Mouse (Mus musculus): ENCODE results near the gene Prkar1a. TPM values are rescaled to one million over a fixed set of nuclear protein-coding genes. Genes with fewer than 3 reads are reported as not detected.

The Prkar1a gene
- polyA plus RNA-seq, 1 experiment from 2014 or later: 375 TPM

DNA sequence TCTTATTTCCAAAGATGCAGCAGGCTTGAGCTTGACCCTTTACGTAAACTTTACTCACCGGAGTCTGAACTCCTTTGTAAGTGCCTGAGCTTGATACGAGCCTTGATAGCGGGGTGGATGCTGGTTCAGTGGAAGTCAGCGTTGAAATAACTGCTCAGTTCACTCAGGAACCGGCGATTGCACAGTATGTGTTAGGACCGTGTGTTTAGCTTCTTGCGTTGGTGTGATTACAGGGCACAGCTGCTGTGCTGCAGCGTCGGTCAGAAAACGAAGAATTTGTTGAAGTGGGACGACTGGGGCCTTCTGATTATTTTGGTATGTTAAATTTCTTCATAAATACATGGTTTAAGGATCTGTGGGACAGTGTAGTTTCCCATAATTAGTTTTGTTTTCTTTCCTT, 17.2 kb downstream of the Prkar1a start:
- Histone ChIP-seq H3K36me3 (peaks cover 93% of the 10 kb centered on the region), H3K9ac (no peak overlapping the region), H3K9me3 (no peaks in the 10 kb centered on the region), H3K4me1 (peaks cover 5% of the 10 kb centered on the region; the same call in 1 of the 2 replicates), H3K27me3 (replicated peaks) (no peaks in the 10 kb centered on the region), H3K27ac (replicated peaks) (no peak overlapping the region), H3K4me3 (no peak overlapping the region), H3K4me2 (no peak overlapping the region)
- 94% methylated on average over 13 of the region's 13 CpGs for WGBS
- no peak for ATAC-seq (ENCODE audit: extremely low read depth, insufficient number of reproducible peaks, low FRiP score, low TSS enrichment)

DNA sequence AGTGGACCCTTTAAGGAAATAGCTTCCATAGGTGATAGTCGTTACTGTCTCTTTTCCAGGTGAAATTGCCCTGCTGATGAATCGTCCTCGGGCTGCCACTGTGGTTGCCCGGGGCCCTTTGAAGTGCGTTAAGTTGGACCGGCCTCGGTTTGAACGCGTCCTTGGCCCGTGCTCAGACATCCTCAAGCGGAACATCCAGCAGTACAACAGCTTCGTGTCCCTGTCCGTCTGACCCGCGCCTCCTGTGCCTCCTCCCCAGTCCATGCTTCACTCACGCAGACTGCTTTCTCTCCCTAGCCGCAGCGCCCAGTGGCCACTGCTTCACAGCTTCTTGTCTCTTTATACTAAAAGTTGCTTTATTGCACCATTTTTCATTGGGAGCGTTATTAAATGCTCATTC, 18.2 kb downstream of the Prkar1a start:
- H3K4me3 ChIP-seq: no peak overlapping the region
- peaks cover 12% of the 10 kb centered on the region for H3K4me1 ChIP-seq
- H3K27me3 ChIP-seq (replicated peaks): no peaks in the 10 kb centered on the region
- H3K36me3 ChIP-seq: peaks cover 94% of the 10 kb centered on the region
- H3K9ac ChIP-seq: no peak overlapping the region
- WGBS: 89% methylated on average over 19 of the region's 19 CpGs
- H3K27ac ChIP-seq (replicated peaks): no peak overlapping the region
- no peaks in the 10 kb centered on the region for H3K9me3 ChIP-seq
- ATAC-seq (ENCODE audit: extremely low read depth, insufficient number of reproducible peaks, low FRiP score, low TSS enrichment): no peak
- H3K4me2 ChIP-seq: no peak overlapping the region

DNA sequence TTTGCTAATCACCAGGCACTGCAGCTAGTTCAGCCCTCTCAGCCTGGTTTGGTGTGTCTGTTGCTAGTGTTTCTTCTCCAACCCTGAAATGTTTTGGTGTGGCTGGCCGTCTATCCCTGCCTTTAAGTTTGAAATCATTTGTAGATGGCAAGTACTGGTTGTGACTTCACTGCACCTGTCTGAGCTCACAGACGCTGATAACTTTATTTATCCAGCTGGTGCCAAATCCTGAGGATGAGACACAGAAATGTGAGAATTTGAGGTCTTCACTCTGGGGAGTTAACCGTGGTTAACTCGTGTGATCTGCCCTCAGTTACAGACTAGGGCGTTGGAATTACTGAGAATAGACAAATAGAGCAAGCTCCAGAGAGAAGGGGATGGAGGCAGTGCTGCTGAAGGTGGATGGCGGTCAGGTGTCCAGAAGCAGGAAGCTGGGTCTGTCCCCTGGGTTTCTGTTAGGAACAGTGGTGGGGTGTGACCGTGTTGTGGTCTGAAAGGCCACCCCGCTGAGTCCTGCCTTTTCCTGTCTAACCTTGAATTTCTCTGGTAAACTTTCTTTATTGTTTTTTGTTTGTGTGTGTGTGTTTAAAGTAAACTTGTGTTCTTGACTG, 19.0 kb downstream of the Prkar1a start:
- Histone ChIP-seq H3K36me3 (peaks cover 86% of the 10 kb centered on the region), H3K9me3 (no peaks in the 10 kb centered on the region), H3K4me3 (no peak overlapping the region), H3K4me1 (peaks cover 21% of the 10 kb centered on the region), H3K9ac (no peak overlapping the region), H3K27ac (replicated peaks) (no peak overlapping the region), H3K27me3 (replicated peaks) (no peaks in the 10 kb centered on the region), H3K4me2 (no peak overlapping the region)
- ATAC-seq (ENCODE audit: extremely low read depth, insufficient number of reproducible peaks, low FRiP score, low TSS enrichment): no peak
- 80% methylated on average over 8 of the region's 8 CpGs for WGBS

DNA sequence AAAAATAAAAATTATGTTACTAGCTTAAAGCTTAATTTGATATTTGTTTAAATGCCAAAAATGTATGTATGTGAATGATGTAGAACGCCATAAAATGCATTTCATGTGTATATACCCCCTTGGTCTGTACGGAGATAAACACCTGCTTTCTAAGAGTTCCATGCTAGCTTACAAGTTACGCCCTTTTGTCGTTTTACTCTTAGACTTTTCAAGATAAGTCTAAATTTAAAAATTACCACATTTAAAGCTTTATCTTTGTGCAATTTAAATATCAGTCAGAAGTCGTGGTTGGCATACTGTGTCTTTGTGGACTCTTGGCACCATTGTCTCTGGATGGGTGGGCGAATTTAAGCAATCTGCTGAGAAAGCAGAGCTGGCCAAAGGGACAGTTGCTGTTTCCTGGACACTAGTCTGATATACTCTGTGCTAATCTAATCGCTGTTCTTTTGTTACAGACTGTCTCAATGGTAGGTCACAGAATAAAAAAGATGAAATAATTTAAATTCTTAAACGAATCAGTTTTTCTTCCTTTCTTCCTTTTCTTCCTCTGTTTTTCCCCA, 20.0 kb downstream of the Prkar1a start:
- H3K36me3 ChIP-seq: peaks cover 76% of the 10 kb centered on the region
- H3K27me3 ChIP-seq (replicated peaks): no peaks in the 10 kb centered on the region
- H3K9me3 ChIP-seq: no peaks in the 10 kb centered on the region
- 80% methylated on average over 8 of the region's 8 CpGs for WGBS
- H3K27ac ChIP-seq (replicated peaks): no peak overlapping the region
- ATAC-seq (ENCODE audit: extremely low read depth, insufficient number of reproducible peaks, low FRiP score, low TSS enrichment): no peak
- no peak overlapping the region for H3K9ac ChIP-seq
- H3K4me3 ChIP-seq: no peak overlapping the region
- H3K4me2 ChIP-seq: no peak overlapping the region
- H3K4me1 ChIP-seq: peaks cover 24% of the 10 kb centered on the region

DNA sequence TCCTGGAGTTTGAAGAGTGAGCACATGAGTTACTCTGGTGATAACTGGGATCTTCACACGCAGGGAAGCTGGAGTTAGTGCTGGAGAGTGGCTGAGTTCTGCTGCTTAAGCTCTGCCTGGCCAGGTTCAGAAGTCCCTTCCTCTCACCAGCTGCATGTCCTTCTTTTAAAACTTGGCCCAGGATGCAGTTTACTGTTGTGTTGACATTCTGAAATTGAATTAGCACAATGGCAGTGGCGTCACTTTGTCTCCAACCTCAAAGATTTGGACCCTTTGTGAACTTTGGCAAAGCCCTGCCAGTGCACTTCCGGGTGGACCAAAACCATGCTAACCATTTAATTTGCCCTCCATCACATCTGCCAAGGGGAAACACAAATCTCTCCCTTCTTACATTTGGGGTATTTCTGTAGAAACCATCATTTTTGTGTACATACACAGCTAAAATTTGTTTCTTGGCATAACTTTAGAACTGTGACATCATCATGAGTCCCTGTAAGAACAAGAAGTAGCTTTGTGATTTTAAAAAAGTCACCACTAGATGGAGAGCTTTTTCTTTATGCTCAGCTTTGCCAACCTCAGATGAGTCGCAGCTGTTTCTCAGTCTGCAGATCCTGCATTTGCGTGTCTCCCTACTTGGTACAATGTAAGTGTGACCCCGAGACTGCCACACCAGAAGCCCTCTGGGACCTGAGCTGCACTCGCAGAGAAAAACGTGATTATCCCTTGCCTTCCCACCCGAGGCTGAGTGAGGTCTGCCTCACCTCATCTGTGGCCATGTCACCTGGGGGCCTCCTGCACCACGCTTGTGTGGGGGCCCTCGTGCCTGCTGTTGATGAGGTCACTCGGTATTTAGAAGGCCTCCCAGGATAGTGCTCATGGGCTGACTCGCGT, 21.1 kb downstream of the Prkar1a start:
- Histone ChIP-seq H3K27me3 (replicated peaks) (no peaks in the 10 kb centered on the region), H3K9ac (no peak overlapping the region), H3K4me3 (no peak overlapping the region), H3K9me3 (no peaks in the 10 kb centered on the region), H3K4me1 (peaks cover 24% of the 10 kb centered on the region), H3K36me3 (peaks cover 66% of the 10 kb centered on the region), H3K27ac (replicated peaks) (peak overlapping the region; percentile 32), H3K4me2 (no peak overlapping the region)
- no peak for ATAC-seq (ENCODE audit: extremely low read depth, insufficient number of reproducible peaks, low FRiP score, low TSS enrichment)
- 54% methylated on average over 14 of the region's 14 CpGs for WGBS

DNA sequence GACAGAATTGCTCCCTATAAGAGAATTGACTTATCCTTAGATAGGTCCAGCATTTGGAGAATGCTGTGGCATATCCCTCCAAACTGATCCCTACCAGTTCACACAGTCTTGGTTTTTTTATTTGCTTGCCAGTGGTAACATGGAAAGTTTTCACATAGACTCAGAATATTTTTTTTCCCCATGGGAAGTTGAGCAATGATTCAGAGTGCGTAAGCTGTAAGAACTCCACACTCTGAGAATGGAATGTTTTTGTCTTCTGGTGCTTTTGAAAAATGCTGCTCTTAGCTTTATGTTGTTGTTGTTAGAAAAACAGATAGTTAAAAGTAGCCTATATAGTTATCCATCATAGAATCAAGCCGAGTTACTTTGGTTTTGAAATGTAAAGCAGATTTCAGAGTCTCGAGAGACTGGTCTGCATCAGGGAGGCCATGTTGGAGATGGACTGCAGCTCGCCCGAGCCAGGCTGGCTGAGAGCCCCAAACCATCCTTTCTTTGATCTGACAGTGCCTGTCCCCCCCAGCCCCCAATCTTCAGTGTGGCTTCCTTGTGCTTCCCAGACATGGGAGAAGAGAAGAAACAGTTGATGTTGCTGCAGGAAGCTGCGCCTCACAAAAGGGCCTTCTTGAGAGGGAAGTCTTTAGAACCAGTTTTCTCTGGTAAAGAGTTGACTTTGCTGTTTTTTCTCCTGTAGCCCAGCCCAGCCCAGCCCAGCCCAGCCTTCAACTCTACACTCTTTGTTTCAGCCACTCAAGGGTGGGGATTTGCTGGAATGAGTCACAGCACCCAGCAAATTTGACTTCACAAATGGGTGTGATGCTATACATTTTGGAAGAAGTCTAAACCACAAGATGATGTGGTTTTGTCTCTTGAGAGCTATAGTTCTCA, 22.2 kb downstream of the Prkar1a start:
- H3K27ac ChIP-seq (replicated peaks): peak overlapping the region; percentile 50; the same call in 1 of the 2 replicates
- 81% methylated on average over 6 of the region's 6 CpGs for WGBS
- H3K4me2 ChIP-seq: no peak overlapping the region
- no peaks in the 10 kb centered on the region for H3K9me3 ChIP-seq
- no peak overlapping the region for H3K4me3 ChIP-seq
- H3K36me3 ChIP-seq: peaks cover 54% of the 10 kb centered on the region
- ATAC-seq (ENCODE audit: extremely low read depth, insufficient number of reproducible peaks, low FRiP score, low TSS enrichment): no peak
- H3K4me1 ChIP-seq: peaks cover 28% of the 10 kb centered on the region
- no peak overlapping the region for H3K9ac ChIP-seq
- no peaks in the 10 kb centered on the region for H3K27me3 ChIP-seq (replicated peaks)

DNA sequence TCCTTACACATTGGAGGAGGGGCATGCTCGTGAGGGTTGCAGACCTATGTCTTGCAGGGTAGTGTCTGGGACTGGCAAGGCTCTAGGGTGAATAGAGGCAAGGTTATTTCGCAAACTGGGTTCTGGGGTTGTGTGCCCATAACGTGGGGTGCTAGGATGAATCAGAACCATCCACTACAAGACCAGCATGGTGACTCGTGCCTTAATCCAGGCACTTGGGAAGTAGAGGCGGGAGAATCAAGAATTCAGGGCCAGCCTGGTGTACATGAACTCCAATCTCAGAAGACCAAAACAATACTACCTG, 22.8 kb downstream of the Prkar1a start:
- no peak for ATAC-seq (ENCODE audit: extremely low read depth, insufficient number of reproducible peaks, low FRiP score, low TSS enrichment)
- Histone ChIP-seq H3K36me3 (peaks cover 48% of the 10 kb centered on the region), H3K9ac (no peak overlapping the region), H3K27ac (replicated peaks) (no peak overlapping the region), H3K4me2 (no peak overlapping the region), H3K9me3 (no peaks in the 10 kb centered on the region), H3K27me3 (replicated peaks) (no peaks in the 10 kb centered on the region), H3K4me1 (peaks cover 30% of the 10 kb centered on the region), H3K4me3 (no peak overlapping the region)
- 78% methylated on average over 5 of the region's 5 CpGs for WGBS

DNA sequence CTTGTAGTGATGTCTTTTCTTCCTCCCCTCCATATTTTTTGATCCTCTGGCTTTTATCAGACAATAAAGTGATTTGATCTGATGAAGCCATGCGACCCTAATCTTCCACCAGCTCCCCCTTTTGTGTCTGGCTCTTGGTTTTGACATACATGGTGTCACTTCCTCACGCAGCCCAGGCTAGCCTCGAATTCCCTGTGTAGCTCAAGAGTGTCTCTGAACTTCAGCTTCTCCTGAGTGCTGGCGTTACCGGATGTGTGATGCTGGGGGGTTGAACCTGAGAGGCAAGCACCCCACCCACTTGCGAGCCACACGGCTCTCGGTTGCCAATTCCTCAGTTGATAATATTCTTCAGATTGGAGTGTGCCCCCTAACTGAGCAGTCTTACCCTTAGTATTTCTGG, 23.2 kb downstream of the Prkar1a start:
- ATAC-seq (ENCODE audit: extremely low read depth, insufficient number of reproducible peaks, low FRiP score, low TSS enrichment): no peak
- WGBS: 75% methylated on average over 8 of the region's 8 CpGs
- Histone ChIP-seq H3K4me3 (no peak overlapping the region), H3K27me3 (replicated peaks) (no peaks in the 10 kb centered on the region), H3K27ac (replicated peaks) (no peak overlapping the region), H3K9me3 (no peaks in the 10 kb centered on the region), H3K4me1 (peaks cover 30% of the 10 kb centered on the region), H3K36me3 (peaks cover 44% of the 10 kb centered on the region), H3K4me2 (no peak overlapping the region), H3K9ac (no peak overlapping the region)

DNA sequence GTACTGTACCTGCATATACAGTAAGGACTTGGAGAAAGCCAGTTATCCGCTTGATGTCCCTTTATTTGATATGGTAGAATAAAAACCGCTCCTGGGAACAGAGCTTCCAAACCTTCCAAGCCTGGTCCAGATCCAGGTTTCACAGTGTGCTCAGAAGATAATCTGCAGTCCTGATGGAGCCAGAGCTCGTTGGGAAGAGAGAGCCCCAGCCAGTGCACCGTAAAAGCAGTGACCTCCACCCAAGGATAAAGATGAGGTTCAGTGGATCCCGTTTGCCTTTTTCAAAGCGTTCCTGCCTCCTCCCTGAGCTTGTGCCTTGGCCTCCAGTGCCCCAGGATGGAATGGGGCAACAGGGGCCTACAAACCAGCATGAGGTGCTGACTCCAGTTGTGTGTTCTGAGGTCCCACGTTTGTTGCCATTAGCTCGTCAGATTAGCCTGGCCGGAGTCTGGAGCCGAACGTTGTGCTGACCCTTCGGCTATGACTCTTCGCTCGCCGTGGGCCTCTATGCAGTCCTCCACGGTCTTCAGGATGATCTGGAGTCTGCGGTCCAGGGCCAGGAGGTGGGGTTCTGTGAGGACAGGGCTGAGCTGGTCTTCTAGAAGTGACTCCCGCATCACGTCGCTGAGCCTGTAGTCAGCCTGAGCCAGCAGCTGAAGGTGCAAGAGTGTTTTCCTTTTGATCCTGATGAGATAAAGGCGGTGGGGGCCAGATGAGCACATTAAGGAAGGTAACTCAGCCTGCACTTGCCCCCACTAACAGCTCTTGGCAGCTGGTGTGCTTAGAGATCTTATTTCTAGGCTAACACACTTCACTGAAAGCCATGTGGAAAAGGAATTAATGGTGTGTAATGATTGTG, 23.9 kb downstream of the Prkar1a start:
- ATAC-seq (ENCODE audit: extremely low read depth, insufficient number of reproducible peaks, low FRiP score, low TSS enrichment): no peak
- H3K27me3 ChIP-seq (replicated peaks): no peaks in the 10 kb centered on the region
- H3K9ac ChIP-seq: peak overlapping the region; percentile 33
- no peak overlapping the region for H3K4me3 ChIP-seq
- H3K4me2 ChIP-seq: no peak overlapping the region
- 49% methylated on average over 21 of the region's 21 CpGs for WGBS
- H3K36me3 ChIP-seq: peaks cover 37% of the 10 kb centered on the region
- peak overlapping the region; percentile 10 for H3K27ac ChIP-seq (replicated peaks)
- H3K9me3 ChIP-seq: no peaks in the 10 kb centered on the region
- H3K4me1 ChIP-seq: peaks cover 30% of the 10 kb centered on the region

DNA sequence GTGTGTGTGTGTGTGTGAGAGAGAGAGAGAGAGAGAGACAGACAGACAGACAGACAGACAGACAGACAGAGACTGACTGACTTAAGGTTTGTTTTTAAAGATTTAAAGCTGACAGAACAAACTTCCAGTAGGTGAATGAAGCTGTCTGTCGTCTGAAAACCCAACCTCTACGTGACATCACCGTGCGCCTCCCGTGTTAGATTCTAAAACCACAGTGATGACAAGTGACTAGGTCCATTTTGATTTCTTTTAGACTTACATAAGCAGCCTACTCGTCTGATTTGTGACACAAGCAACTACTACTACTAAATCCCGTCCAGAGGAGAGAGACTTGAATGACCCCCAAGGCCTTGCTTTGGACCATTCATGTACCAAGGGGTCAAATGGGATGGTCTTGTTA, 24.5 kb downstream of the Prkar1a start:
- Histone ChIP-seq H3K27me3 (replicated peaks) (no peaks in the 10 kb centered on the region), H3K9ac (no peak overlapping the region), H3K27ac (replicated peaks) (no peak overlapping the region), H3K36me3 (peaks cover 31% of the 10 kb centered on the region), H3K4me2 (no peak overlapping the region), H3K9me3 (no peaks in the 10 kb centered on the region), H3K4me3 (no peak overlapping the region), H3K4me1 (peaks cover 30% of the 10 kb centered on the region)
- 69% methylated on average over 7 of the region's 7 CpGs for WGBS
- no peak for ATAC-seq (ENCODE audit: extremely low read depth, insufficient number of reproducible peaks, low FRiP score, low TSS enrichment)

Data from heart, embryonic 13.5 days (tissue).